Mouse (Mus musculus): ENCODE measurements at regions not wholly inside any gene's neighbourhood (a gene's known extent, or its start where the extent isn't known, plus 50 kb on each side); places are given as distances from the start of the nearest gene placed in this dataset.

DNA sequence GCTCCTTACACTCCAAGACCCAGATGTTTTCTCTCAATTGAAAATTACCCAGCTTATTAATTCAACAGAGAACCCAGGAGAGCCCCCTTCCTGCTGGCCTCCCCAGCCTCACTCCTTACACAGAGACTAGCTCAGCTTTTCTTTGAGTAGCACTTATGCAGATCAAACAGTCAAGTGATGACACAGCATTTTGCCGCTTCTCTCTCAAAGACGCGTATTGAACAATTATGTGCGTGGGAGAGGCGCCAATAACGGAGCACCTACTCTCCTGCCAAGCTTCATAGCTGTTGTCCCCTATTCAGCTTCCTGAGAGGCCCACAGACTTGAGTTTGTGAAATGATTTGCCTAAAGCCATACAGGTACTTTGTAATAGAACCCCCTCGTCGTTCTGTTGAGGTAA lies 428.5 kb downstream of the Fut8 start:
- DNase-seq (ENCODE audit: low read depth, low spot score): peak; percentile 21

DNA sequence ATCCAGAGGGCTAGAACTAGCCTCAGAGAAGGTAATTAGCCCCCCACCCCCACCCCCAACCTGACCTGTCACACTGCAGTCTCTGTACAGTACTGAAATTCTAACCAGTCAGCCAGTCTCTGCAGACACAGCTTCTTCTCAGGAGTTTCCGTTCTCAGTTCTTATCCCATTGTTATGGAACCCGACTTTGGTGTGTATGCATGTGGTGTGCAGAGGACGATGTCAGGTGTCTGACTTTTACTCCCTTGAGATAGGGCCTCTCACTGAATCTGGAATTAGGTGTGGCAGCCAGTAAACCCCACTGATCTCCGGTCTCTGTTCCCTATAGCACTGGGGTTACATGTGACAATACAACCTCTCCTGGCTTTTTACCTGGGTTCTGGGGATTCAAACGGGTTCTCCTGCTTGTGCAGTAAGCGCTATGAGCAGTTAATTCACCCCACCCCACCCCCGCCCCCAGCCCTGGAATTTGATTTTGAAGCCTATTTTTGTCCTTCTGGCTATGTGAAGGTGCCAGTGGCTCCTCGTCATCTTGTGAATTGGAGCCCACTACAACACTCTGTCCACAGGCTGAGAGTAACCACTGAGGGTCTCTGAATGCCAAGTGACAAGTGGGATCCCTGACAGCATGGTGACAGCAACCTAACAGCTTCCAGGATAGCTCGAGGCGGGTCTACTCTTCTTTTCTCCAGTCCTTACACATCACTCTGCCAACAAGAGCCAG lies 429.4 kb downstream of the Fut8 start:
- no peak for DNase-seq (ENCODE audit: low read depth, low spot score)

DNA sequence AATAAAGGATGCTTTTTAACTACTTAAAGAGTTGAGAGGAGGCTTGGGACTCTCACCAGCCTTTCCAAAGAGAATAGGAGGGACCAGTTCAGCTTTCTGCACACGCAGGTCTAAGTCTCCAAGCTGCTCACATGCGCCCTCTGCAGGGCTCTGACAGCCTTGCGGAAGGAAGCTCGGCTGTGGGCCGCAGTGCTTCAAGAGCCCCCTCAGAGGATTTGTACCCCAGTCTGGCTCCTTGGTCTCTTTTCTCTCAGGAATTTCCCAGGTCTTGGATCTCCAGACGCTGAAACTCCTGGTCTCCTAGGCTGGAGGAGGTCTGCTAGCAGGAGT lies 429.9 kb downstream of the Fut8 start:
- DNase-seq (ENCODE audit: low read depth, low spot score): peak; percentile 83

DNA sequence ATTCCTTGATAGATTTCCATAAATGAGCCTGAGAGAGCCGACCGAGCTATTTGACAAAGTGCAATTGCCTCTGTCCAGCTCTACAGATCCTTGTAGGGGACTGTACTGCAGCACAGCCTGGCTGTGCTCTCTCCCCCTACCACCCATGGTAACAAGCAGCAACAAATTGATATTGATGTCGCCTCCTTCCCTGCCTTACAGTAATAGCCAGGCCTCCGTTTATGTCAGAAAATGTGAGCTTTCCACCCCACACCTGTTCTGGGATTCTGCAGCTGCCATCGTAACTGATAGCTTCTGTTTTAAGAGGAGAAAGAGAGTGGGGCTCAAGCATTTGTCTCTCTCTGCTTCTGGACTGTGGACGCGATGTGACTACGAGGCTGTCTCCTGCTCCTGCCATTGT lies 432.6 kb downstream of the Fut8 start:
- DNase-seq (ENCODE audit: low read depth, low spot score): no peak

DNA sequence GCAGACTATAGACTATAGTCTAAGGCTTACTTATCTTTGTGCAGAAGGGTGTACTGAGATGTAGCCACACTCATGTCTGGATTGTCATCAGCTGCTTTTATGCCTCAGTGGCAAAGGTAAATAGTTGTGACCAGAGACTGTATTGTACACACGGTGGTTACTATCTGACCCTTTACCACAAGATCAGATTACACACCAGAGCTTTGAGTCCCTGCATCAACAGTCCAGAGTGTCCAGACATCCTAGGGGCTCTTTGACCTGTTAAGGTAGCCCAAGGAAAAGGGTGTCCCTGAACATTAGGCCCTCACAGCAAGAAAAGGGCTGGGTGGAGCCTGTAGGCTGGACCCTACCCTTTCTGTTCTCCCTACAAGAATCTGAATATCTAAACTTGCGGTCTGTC lies 436.4 kb downstream of the Fut8 start:
- no peak for DNase-seq (ENCODE audit: low read depth, low spot score)

DNA sequence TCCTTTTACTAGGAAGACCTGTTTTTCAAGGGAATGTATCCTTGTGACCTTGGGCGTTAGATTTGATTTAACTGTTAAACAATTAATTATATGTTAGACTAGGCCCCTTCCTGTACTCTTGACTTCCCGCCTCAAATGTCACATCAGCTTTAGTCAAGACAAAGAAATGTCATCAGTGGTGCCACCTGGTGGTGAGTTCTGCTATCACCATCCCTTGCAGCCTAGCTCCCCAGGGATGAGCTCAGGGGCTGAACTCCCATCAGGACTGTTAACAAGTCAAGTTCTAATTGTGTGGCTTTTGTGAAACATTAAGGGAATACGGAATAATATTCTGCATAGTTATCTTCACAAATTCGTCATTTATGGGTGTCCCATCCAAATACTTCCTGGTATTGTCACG lies 436.8 kb downstream of the Fut8 start:
- peak; percentile 81 for DNase-seq (ENCODE audit: low read depth, low spot score)

DNA sequence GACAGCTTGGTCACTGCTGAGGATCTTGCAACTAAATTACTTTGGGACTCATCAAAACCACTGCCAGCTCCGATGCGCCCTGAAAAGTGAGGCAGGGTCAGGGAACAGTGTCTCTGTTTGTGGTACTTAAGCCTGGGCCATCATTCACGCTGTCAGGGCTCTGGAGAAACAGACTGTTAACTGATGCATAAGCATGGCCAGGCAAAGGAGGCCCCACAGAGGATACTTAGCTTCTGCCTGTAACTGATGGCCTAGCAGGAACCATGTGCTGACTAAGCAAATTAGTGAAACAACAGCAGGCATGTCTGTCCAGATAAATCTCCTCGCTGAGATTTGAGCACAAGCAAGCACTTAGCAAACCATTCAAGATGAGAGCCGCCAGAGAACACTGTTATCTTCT lies 440.1 kb downstream of the Fut8 start:
- no peak for DNase-seq (ENCODE audit: low read depth, low spot score)

DNA sequence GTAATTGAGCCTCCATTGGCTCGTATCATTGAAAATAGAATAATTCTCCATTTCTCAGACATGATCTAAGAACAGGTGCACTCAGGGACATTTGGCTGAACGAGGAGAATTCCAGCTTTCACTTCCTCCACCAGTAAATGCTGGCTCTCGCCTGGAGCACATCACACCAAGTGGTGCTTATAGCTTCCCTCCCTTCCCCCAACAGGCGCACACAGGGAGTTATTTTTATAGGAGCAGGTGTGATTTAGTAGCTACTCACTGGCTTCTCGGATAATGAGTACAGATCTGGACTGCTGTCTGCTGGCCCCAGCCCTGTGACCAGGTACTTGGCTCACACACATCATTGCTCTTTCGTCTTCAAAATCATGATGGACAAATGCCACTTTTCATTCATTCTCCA lies 456.2 kb downstream of the Fut8 start:
- no peak for DNase-seq (ENCODE audit: low read depth, low spot score)

DNA sequence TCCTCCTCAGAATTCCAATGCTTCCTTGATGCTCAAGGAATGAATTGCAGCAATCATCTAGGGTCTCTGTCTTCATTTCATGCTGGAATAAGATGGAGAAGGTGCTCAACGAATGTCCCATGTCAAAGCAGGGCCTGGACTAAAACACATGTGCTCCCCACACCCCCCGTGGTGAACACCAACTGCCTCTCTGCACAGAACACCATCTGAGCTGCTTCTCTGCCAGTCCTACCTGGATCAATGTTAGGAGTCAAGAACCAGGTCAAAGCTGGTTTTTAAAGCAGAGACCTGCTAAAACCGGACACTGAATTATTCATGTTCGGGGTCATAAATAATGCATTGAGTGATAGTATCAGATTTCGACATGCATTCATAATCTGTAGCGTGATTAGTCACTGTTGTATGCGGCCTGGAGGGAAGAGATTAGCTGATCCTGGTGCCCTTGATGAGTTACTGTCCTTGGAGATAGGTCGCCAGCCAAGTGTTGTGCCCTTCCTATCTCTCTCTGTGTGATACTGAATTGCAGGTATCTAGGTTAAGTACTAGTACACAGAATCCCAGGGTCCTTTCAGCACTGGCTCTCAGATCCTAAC lies 458.2 kb downstream of the Fut8 start:
- DNase-seq (ENCODE audit: low read depth, low spot score): no peak

DNA sequence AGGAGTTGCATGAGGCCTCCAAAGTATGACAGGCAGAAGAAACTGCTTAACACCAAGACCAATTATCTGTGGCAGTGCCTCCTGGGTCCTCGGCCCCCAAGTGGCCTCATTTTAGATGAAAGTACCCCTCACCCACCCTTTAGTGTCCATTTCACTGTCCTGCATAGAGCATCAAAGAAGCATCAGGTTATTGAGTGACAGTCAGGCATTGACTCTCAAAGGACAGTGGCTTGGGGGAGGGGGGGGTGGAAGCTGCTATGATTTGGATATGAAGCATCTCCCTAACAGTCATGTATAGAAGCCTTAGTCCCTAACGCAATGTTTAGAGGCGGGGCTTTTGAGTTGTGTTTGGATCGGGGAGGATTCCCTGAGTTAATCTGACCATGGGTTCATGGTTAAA lies 458.7 kb downstream of the Fut8 start:
- DNase-seq (ENCODE audit: low read depth, low spot score): no peak

DNA sequence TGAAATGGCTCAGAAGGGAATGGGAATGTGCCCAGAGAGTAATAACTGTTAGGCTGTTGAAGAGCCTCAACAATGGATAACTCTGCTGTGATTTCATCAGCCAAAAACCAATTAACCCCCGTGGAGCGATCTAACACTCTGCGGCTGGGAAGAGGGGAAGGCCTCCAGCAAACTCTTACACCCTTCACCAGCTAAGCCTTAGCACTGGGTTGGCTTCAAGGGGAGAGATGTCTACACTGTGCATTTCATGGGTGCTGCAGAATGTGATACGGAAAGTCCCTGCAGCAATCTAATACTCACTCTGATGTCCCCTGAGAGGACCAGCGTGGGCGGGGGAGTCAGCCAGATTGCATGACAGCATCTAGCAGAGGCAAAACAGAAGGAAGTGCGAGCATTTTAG lies 460.2 kb downstream of the Fut8 start:
- DNase-seq (ENCODE audit: low read depth, low spot score): no peak

DNA sequence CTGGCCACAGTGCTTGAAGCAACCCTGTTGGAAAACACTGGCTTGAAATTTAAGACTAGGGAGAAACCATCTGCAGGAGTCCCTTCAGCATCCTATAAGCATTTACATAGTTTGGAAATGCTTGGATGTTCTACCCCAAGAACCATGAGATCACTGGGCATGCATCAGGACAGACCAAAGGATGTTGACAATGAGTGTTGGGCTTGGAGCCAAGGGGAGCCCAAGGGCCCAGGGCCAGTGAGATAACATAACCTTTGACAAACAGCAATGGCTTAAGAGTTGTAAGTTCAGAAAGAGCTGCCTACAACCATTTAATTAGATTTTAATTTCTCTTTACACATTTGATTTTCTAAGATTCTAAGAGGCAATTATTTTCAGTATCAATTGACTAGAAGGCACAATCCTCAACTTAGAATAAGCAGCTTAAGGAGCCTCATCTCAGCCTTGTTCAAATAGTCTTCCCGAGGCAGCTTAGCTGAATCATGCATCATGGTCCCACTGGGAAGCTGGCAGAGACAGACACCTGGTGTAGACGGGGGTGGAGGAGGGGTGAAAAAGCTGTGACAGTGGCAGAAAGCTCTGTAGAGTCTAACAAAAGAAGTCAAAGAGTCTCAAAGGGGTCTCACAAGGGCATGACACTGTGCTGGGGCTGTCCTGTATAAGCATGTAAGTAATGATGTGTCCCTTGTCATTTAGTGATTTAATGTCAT lies 462.1 kb downstream of the Fut8 start:
- no peak for DNase-seq (ENCODE audit: low read depth, low spot score)

DNA sequence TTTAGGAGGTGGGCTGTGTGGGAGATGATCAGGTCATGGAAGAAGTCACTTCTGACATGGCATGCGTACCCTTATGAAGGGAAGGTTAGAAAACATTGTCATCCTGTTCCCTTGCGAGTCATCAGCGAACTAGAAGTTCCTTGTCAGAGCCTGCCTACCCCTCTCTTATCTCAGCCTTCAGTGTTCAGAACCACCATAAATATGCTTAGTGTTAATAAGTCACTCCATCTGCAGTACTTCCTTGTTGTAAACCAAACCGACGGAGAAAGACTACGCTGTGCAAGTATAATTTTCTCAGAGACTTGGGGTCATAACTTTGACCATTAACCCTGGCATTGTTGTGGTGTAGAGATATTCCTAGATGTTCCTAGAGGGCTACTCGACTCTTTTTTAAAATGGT lies 477.6 kb downstream of the Fut8 start:
- no peak for DNase-seq (ENCODE audit: low read depth, low spot score)

DNA sequence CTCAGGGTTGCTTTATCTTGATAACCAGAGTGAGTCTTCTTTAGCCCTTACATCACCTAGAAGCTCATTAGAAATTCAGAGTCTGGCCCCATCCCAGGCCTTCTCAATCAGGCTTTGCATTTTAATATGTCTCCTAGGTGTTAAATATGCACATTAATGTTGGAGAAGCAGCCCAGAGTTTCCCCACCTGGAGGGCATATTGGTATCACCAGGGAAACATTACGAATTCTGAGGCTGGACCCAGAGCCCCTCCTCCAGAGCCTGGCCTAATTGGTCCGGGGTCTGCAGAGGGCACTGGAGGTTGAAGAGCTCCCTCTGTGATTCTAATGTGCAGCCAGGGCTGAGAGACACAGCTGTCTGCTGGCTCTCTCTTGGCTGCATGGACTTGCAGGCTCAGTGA lies 478.1 kb downstream of the Fut8 start:
- no peak for DNase-seq (ENCODE audit: low read depth, low spot score)

DNA sequence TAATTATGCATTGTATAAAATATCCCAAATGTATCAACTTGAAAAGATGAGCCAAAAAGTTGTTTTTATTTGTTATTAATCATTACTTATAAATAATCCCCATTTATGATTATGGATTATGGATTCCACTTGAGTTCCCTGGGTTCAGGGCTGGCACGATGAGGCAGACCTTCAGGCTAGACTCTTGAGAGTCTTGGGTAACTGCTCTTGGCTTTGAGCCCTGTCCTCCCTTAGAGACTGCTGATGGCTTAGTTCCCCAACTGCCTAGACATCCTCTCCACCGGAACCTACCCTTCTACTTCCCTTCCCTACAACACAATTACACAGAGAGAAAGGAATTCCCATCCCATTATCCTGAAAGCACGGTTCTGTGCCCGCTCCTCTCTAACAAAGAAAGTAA lies 466.3 kb upstream of the Gm6657 start:
- DNase-seq (ENCODE audit: low read depth, low spot score): no peak

DNA sequence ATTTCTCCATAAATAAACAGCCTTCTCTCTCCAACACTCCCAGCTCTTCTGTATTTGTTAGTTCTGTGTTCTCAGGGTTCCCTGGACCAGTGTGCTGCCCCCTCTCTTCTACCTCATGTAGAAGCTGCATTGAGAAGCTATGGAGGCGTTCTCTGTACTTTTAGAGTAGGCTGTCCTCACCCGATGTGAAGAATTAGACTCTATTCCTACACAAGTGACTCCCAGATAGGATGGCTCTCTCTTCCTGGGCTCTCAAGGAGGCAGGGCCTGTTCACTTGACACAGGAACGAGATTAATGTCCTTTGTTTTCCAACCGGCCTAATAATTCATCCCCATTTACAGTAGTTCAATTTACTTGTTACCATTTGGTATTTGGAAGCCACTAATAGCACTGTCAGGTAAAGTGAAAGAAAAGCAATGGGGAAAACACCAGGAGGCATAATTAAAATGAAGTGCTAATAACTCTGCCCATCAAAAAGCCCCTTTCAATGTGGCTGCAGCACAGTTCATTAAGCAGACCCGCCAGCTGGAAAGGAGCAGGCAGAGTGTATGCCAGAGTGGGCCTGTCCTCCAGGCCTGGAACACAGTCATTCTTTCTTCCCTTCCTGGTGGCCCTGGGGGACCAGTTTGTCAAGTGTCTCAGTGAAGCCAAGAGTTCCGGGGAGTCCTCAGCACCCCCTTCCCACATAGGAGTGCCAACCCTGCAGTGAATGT lies 454.8 kb upstream of the Gm6657 start:
- DNase-seq (ENCODE audit: low read depth, low spot score): no peak

DNA sequence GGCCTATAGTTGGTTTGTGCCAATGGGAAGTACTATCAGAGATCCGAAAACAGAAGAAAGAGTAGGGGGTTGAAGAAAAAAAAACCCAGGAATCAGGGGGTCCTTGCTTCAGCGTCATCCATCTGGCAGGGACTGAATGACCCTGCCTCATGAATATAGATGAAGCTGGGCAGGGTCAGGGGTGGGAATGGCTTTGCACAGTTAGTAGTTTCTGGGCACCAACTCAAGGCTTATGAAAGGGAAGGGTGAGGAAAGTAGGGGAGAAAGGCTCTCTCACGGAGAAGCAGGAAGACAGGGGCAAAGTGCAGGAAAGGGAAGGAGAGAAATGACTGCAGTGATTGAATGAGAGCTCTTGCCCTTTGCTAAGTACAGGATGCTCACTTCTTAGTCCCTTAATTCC lies 451.3 kb upstream of the Gm6657 start:
- no peak for DNase-seq (ENCODE audit: low read depth, low spot score)

DNA sequence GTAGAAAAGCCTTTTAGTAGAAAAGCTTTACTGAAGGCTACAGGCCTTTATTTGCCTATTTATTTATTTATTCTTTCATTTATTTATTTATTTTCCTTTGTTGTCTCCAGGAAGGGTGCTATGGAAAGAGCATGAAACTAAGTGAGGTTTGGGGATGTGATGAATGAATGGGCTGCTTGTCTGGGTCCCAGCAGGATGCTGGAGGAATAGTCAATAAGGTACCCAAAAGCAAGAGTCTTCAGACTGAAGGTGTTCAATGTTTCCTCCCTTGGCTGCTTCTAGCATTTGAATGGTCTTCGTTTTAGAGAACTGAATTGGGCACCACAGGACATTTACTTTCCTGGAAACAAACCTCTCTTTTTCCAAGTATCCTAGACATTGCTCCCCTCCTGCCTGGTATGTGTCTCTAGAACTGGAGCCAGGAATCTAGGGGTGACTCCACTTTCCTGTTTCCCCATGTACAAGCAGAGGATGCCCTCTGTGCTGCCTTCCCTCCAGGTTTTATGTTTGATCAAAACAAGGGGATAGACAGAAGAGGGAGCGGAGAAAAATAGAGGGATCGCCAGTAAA lies 444.5 kb upstream of the Gm6657 start:
- no peak for DNase-seq (ENCODE audit: low read depth, low spot score)

DNA sequence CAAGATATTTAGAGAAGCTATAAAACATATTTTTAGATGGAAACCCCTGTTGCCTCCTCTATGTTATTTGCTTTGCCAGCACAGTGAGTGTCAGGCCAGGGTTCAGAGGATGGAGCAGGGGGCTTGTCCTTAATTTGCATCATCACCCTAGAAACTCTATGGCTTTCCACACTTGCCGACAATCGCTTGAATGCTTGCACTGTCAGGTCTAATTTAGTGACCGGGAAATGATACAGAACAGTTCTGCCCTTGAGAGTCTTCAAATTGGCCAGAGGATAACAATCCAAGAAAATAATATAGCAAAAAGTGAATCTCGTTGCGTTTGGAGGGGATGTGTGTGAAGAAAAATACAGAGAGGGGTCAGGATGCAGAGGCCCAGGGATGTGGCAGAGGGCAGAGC lies 441.9 kb upstream of the Gm6657 start:
- DNase-seq (ENCODE audit: low read depth, low spot score): no peak

DNA sequence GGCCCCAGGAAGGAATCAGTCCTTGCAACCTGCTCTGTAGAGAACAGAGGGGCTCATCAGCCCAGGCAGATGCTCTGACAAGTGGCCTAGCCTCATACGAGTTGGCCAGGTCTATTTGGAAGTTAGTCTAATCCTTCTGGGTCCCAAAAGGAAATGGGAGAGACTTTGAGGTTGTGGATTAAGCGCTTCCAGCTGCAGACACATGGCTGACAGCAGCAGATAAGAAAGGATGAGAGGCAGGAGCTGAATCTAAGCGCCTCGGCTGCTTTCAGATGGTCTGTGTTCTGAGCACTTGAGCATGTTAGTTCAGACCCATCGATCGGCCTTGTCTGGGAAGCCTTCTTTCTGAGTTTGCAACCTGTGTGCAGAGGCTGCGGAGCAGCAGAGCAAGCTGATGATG lies 438.0 kb upstream of the Gm6657 start:
- DNase-seq (ENCODE audit: low read depth, low spot score): no peak

DNA sequence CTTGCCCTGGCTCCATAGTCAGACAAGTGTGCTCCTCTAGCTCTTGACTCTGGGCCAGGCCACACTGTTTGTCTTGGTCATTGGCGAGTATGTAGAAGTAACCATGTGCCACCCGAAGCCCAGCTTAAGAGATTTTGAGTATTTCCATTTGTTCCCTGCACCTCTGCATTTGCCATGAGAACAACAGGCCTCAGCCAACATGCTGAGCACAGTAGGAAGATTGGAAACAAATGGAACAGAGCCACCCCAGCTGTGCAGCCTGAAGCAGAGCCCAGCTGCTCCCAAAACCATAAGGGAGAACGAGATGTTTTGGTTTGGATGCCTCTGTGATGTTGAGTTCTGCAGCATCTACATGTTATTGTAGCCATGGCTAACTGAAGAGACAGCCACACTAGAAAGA lies 433.1 kb upstream of the Gm6657 start:
- no peak for DNase-seq (ENCODE audit: low read depth, low spot score)

DNA sequence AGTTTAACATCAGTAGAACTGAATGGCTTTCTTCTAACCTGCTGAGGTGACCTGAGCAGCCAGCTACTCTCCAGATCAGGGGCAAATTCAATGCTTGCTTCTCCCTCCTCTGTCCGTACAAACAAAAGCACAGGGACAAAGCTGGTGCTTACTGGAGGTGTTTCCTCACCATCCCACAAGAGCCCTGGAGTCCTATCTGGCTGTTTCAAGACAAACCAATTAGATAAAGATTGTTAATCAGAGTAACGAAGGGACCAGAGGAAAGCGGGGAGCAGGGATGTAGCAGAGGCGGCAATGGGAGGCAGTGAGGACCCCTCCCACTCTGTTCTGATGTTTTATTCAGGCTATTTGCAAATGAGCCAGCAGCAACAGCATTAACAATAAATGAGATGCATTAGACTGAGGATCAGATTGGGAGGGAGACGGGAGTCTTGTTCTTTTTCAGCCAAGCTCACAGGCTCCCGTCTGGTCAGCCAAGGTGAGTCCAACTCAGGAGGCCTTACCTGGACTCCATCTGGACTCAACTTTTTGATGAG lies 418.0 kb upstream of the Gm6657 start:
- no peak for DNase-seq (ENCODE audit: low read depth, low spot score)

Measured in CD4-positive, CD25-positive, alpha-beta regulatory T cell, adult 2 months (primary cell).